Mouse (Mus musculus) lung, postnatal 0 days (tissue): ENCODE data around the gene Vmn1r4. TPM values are rescaled to one million over a fixed set of nuclear protein-coding genes. Genes with fewer than 3 reads are reported as not detected.

Experiments
- ATAC-seq: fragments of 200-750 bp; cut with Nextera tagmentation; 2 replicates; pipeline ENCODE4 v1.8.0; 2017; ENCODE audit warnings: moderate library complexity
- DNase-seq: peaks from one replicate; pipeline ENCODE4 v3.0.0-alpha.2; 2016; ENCODE audit warnings: low spot score
- H3K27ac ChIP-seq: fragments of 300-500 bp; sonication (generic); 2 replicates; pipeline ENCODE4 v1.5.1; 2014; ENCODE audit warnings: antibody characterized with exemption, mild to moderate bottlenecking, low read length, mixed read lengths
- H3K27me3 ChIP-seq: fragments of 300-500 bp; sonication (generic); replicated peaks from 2 replicates; pipeline ENCODE4 v1.6.1; 2014; ENCODE audit warnings: low read length, mixed read lengths; ENCODE audit not compliant: insufficient read depth
- H3K36me3 ChIP-seq: fragments of 300-500 bp; sonication (generic); 2 replicates; pipeline ENCODE4 v1.6.1; 2014; ENCODE audit warnings: low read length, mixed read lengths; ENCODE audit not compliant: insufficient read depth
- H3K4me1 ChIP-seq: fragments of 300-500 bp; sonication (generic); 2 replicates; pipeline ENCODE4 v1.6.1; 2014; ENCODE audit warnings: antibody characterized with exemption, low read depth, low read length, mixed read lengths; ENCODE audit not compliant: insufficient read depth
- H3K4me2 ChIP-seq: fragments of 300-500 bp; sonication (generic); replicated peaks from 2 replicates; pipeline ENCODE4 v1.6.1; 2014; ENCODE audit warnings: low read depth, mild to moderate bottlenecking, low read length, moderate library complexity, mixed read lengths
- H3K4me3 ChIP-seq: fragments of 300-500 bp; sonication (generic); 2 replicates; pipeline ENCODE4 v1.5.1; 2014; ENCODE audit warnings: low read depth, low read length
- H3K9ac ChIP-seq: fragments of 300-500 bp; sonication (generic); replicated peaks from 2 replicates; pipeline ENCODE4 v1.6.1; 2014; ENCODE audit warnings: low read depth, mild to moderate bottlenecking
- H3K9me3 ChIP-seq: fragments of 300-500 bp; sonication (generic); 2 replicates; pipeline ENCODE4 v1.6.1; 2016; ENCODE audit warnings: low read length, mixed read lengths
- CTCF ChIP-seq: IDR thresholded peaks from 2 replicates; pipeline ENCODE4 v1.5.1; 2016; ENCODE audit warnings: antibody characterized with exemption, mild to moderate bottlenecking
- EP300 ChIP-seq: IDR thresholded peaks from 2 replicates; pipeline ENCODE4 v1.6.1; 2016; ENCODE audit warnings: antibody characterized with exemption, mild to moderate bottlenecking, control low read depth
- WGBS: fragments of 180-500 bp; shearing (Covaris S2); extraction: QIAGEN DNeasy Blood & Tissue Kit; methylation state at CpG from one replicate; pipeline ENCODE4 v1.1.7; 2014; 5-methylcytosine and 5-hydroxymethylcytosine counted together
- polyA plus RNA-seq: library from polyadenylated mRNA; unstranded; fragments of >200 nt; fragmentation: Nextera tagmentation; extraction: Ambion mirVana; gene quantifications from 2 replicates; pipeline ENCODE4 v1.2.1, GENCODE M21; 2015

The Vmn1r4 gene
- polyA plus RNA-seq, 1 experiment from 2014 or later, result 0.17 TPM

DNA sequence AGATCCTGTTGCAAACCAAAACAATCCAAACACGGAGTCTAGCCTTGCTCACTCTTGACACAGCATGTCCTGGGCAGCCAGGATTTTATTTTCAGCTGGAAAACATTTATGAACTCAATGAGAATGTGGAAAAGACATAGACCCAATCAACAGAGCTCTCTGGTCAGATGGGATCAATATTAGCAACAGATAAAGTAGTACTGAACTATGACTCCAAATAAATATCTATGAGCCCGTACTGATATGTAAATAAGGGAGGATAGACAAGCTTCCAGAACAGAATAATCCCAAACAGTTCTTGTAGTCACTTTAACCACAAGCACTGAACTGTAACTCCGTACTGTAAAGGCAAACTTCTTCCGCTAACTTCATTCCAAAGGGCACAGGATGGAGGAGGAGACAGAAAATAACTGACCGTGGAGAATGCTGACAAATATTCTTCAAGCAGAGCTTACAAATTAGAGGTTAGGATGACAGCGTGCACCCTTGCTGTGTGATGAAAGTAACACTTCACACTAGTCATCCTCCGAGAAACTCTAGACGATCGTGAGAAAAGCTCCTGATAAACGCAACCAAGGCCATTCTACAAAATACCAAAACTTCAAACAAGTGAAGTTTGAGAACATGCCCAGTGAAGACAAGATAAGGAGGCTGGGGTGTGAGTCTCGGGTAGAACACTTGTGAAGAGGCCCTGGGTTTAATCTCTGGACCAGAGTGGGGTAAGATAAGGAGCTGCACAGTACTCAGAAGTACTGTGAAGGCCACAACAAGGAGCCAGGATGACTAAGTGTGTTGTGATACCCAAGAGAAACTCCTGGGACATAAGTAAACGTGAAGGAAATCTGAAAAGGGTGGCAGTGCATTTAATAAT is 3.4 kb upstream of the Vmn1r4 start:
- Histone ChIP-seq H3K4me2 (no peak overlapping the region), H3K4me3 (no peak overlapping the region), H3K27ac (no peak overlapping the region), H3K4me1 (no peaks in the 10 kb centered on the region), H3K9ac (no peak overlapping the region), H3K36me3 (no peaks in the 10 kb centered on the region), H3K27me3 (no peaks in the 10 kb centered on the region), H3K9me3 (no peaks in the 10 kb centered on the region)
- ATAC-seq, result no peak
- no peak for DNase-seq
- 54% methylated on average over 12 of the region's 12 CpGs for WGBS
- TF ChIP-seq CTCF, result no peak
- TF ChIP-seq EP300, result no peak

DNA sequence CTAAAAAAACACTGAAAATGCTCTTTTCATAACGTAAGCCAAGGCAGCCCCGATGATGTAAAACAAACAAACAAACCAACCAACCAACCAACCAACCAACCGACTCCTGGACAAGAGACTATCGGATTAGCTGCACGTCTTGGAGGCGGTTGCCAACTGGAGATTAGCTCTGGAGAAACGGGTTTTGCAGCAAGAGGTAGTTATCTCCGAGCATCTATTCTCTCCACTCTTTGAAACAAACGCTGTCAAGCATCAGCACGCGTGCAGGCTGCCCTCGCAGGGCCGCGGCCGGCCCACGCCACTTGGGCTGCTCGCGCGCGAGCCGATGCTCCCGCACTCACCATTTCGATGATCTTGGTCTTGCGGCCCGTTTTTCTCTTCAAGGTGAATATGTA is 487 bp upstream of the Vmn1r4 start:
- H3K4me1 ChIP-seq, result no peaks in the 10 kb centered on the region
- no peak for TF ChIP-seq CTCF
- TF ChIP-seq EP300, result no peak
- peak overlapping the region; percentile 81 for H3K4me3 ChIP-seq
- no peaks in the 10 kb centered on the region for H3K9me3 ChIP-seq
- no peaks in the 10 kb centered on the region for H3K36me3 ChIP-seq
- H3K4me2 ChIP-seq, result peak overlapping the region; percentile 81
- DNase-seq (peak; percentile 63), ATAC-seq (no peak; the same call in 1 of the 2 replicates)
- WGBS, result under 1% methylated on average over 25 of the region's 25 CpGs
- peak overlapping the region; percentile 84 for H3K27ac ChIP-seq
- no peaks in the 10 kb centered on the region for H3K27me3 ChIP-seq
- peak overlapping the region; percentile 43 for H3K9ac ChIP-seq

DNA sequence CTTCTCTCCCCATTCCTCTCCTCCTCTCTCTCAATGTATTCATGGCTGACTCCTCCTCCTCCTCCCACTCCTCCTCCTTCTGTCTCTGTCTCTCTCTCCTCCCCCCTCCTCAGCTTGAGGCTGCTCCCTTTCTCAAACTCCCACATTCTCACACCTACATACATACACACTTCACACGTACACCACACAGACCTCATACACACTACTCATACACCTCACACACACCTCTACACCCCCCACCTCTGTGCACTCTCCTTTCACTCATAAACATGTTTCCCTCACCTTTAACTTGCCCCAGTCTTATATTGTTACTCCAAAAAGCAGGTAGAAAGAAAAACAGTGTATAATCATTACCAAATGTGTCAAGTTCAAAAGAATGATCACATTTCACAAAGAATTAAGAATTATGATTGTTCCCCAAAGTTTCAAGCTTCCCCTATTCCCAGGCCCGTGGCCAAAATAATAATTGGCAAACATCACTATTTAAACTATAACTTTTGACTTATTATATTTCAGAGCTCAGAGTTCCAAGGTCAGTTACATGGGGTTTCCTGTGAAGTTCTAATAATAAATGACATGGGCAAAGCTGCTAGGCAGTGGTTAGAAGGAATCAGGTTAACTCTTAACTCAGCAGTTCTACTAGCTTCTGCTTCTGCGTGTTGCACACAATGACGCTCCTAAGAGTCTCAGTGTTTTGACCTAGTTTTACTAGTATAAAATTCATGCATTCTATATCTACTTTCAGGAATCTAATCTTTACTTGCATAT is 8.0 kb downstream of the Vmn1r4 start:
- no peaks in the 10 kb centered on the region for H3K27me3 ChIP-seq
- H3K9ac ChIP-seq, result no peak overlapping the region
- no peak for ATAC-seq
- H3K9me3 ChIP-seq, result no peaks in the 10 kb centered on the region
- no peak overlapping the region for H3K4me2 ChIP-seq
- no peaks in the 10 kb centered on the region for H3K36me3 ChIP-seq
- H3K27ac ChIP-seq, result no peak overlapping the region
- DNase-seq, result no peak
- H3K4me3 ChIP-seq, result no peak overlapping the region
- WGBS, result 66% methylated on average over 4 of the region's 4 CpGs
- no peaks in the 10 kb centered on the region for H3K4me1 ChIP-seq
- no peak for TF ChIP-seq EP300
- TF ChIP-seq CTCF, result no peak

DNA sequence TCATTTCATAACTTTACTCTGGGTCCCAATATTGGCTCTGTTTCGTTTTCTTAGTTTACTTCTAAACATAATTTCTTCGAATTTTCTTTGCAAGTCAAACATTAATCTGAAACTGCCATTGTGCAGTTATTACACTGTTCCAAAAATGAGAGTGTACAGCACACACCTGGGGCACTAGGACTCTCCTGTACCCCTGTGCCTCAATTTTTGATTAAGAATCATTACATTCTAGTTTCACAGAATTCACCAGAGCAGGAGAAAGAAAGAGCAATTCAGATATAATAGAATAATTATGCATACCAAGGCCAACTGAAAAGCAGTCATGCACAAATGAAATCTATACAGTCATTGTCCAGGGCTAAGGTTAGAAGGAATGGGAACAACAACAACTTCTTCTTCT is 8.6 kb downstream of the Vmn1r4 start:
- ATAC-seq, result no peak
- H3K36me3 ChIP-seq, result no peaks in the 10 kb centered on the region
- no peak overlapping the region for H3K4me2 ChIP-seq
- no peak overlapping the region for H3K27ac ChIP-seq
- no peaks in the 10 kb centered on the region for H3K27me3 ChIP-seq
- DNase-seq, result no peak
- 51% methylated on average over 2 of the region's 2 CpGs for WGBS
- H3K9me3 ChIP-seq, result no peaks in the 10 kb centered on the region
- no peak for TF ChIP-seq CTCF
- TF ChIP-seq EP300, result no peak
- no peaks in the 10 kb centered on the region for H3K4me1 ChIP-seq
- no peak overlapping the region for H3K4me3 ChIP-seq
- no peak overlapping the region for H3K9ac ChIP-seq

DNA sequence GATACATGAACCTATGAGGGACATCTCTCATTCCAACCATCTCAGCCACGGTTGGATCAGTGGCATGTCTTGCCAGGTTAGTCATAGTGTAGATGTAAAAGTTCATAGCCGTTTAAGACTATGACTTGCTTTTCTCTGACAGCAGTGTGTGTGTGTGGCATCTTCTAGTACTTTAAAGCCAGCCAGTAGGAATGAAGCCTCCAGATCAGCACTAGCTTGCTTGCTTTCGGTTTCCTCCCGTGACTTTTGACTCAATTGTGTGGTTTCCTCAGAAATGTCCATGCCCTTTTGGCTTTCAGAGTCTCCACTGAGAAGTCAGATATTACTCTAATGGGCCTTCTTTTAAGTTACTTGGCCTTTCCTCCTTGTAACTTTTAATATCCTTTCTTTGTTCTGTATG is 10.6 kb downstream of the Vmn1r4 start:
- Histone ChIP-seq H3K4me3 (no peak overlapping the region), H3K4me1 (no peaks in the 10 kb centered on the region), H3K9ac (no peak overlapping the region), H3K9me3 (no peaks in the 10 kb centered on the region), H3K36me3 (no peaks in the 10 kb centered on the region), H3K27me3 (no peaks in the 10 kb centered on the region), H3K27ac (no peak overlapping the region), H3K4me2 (no peak overlapping the region)
- DNase-seq, result no peak
- WGBS, result 79% methylated on average over 4 of the region's 4 CpGs
- no peak for ATAC-seq
- no peak for TF ChIP-seq CTCF
- no peak for TF ChIP-seq EP300

DNA sequence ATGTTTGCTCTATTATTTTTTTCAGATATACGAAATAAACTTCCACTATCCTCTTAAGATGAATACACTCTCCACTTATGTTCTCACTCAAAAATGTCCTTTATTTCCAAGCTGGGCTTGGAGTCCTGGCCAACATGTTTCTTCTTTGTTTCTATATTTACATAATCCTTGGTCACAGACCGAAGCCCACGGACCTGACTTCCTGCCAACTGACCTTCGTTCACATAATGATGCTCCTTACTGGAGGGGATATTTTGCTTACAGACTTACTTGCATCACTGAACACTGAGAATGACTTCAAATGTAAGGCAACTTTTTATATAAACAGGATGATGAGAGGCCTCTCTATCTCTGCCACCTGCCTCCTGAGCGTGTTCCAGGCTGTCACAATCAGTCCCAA is 32.6 kb downstream of the Vmn1r4 start:
- 44% methylated on average over 5 of the region's 5 CpGs for WGBS
- H3K9ac ChIP-seq, result no peak overlapping the region
- H3K4me1 ChIP-seq, result no peaks in the 10 kb centered on the region
- no peaks in the 10 kb centered on the region for H3K36me3 ChIP-seq
- DNase-seq (no peak), ATAC-seq (no peak)
- no peak overlapping the region for H3K4me3 ChIP-seq
- no peak overlapping the region for H3K27ac ChIP-seq
- TF ChIP-seq EP300 (no peak), CTCF (no peak)
- H3K4me2 ChIP-seq, result no peak overlapping the region
- H3K27me3 ChIP-seq, result no peaks in the 10 kb centered on the region
- H3K9me3 ChIP-seq, result no peaks in the 10 kb centered on the region
